Mouse (Mus musculus) left cerebral cortex, adult 18-20 months (tissue): ENCODE measurements around the gene Lrch4. TPM values are rescaled to one million over a fixed set of nuclear protein-coding genes. Genes with fewer than 3 reads are reported as not detected.

Source experiments
- DNase-seq, 2 experiments: peaks; one replicate each; pipeline ENCODE4 v3.0.0; 2021 to 2022; ENCODE audit warnings: low spot score in 2 of 2, mixed read lengths in 1 of 2
- long read RNA-seq, 2 experiments: library from polyadenylated mRNA; stranded (forward); transcript quantifications; one replicate each; pipeline ENCODE4 v2.0.0; 2021
- total RNA-seq, 2 experiments: library from RNA; stranded (reverse); gene quantifications; 2 replicates each; pipeline ENCODE4 v1.2.3; 2021

The Lrch4 gene
- total RNA-seq, result 10 to 100 TPM; 13.8 to 14.3 TPM
- long read RNA-seq, experiment 1, transcript Lrch4-201 (18 exons, 3,078 nt), result major isoform, 15 of 27 reads
- long read RNA-seq, experiment 1, partial matches to known transcripts, result 3 of 27 reads
- long read RNA-seq, experiment 1, other reads (novel, unspliced or antisense), result 6 of 27 reads
- long read RNA-seq, experiment 2, transcript Lrch4-201 (18 exons, 3,078 nt), result major isoform, 12 of 15 reads
- long read RNA-seq, experiment 2, partial matches to known transcripts, result 1 of 15 reads
- long read RNA-seq, experiment 2, other reads (novel, unspliced or antisense), result 0 of 15 reads

DNA sequence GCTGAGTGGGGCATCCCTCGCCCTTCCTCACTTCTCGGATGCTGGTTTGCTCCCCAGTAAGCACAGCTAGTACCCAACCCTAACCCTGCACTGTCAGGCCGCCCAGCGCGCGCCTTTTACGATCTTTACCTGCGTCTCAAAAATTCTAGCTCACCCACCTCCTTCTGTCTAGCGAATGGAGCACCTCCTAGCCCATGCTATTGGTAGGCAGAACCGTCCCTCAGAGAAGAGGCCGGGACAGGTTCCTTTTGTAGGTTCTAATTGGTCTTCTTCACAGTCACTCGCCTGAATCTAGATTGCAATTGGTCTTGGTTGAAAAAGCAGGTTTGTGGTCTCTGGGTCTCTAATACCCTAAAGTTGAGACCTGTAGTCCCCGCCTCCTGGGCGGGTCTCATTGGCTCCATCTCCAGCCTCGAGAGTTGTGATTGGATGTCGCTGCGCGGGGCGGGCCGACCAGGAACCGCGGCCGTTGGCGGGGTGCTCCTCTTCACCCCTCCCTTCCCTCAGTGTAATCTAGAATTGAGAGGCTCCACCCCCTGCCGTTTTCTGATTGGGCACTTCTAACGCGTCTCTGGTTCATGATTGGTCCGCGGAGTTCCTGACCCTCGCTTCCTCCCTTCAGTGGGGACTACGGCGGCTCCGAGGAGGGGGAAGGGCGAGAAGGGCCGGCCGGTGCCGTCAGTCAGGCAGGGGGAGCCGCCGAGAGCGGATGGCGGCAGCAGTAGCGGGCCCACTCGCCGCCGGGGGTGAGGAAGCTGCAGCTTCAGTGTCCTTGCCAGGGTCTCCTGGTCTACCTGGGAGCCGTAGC, at the start of gene Lrch4, which contains the start of the genes Fbxo24 and Gm20605:
Gene Lrch4, plus strand, starts transcription at position 624 of the 808 bp plus-strand sequence.
Gene Fbxo24, minus strand, starts transcription at position 505 of the 808 bp plus-strand sequence.
Gene Gm20605, plus strand, starts transcription at position 678 of the 808 bp plus-strand sequence.
- DNase-seq, result peak; percentile 99

DNA sequence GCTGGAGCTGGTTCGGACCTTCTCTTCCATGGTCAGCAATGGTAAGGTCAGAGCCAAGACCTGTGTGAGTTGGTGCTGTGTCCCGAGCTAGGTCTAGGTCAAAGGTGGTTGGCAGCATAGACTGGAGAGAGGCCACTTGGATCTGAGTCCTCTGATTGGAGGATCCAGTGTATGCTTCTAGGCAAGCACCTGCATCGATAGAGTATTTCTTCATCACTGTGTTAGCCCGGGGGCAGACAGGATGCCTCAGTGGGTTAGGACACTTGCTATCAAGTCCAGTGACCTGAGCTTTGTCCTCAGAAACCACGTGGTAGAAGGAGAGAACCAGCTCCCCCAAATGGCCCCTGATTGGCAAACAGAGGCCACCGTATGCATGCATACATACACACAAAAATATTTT, 48.7 kb upstream of the Lrch4 start:
- no peak for DNase-seq

DNA sequence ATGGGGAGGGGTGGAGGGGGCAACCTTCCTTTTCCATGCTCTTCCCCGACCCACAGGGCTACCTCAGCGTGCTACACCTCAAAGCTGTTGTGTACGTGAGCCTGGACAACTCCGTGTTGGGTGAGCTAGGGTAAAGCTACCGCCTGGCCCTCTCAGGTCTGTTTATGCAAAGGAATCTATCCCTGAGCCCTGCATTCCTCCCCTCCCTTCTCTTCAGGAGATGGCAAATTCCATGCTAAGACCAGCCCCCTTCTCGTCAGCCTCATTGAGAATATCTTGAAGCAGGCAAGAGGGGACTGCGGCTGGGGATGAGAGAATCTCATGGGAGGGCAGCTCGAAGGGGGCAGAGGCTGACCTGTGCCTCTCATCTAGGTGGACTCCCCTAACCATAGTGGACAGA, 46.2 kb upstream of the Lrch4 start:
- DNase-seq, result no peak

DNA sequence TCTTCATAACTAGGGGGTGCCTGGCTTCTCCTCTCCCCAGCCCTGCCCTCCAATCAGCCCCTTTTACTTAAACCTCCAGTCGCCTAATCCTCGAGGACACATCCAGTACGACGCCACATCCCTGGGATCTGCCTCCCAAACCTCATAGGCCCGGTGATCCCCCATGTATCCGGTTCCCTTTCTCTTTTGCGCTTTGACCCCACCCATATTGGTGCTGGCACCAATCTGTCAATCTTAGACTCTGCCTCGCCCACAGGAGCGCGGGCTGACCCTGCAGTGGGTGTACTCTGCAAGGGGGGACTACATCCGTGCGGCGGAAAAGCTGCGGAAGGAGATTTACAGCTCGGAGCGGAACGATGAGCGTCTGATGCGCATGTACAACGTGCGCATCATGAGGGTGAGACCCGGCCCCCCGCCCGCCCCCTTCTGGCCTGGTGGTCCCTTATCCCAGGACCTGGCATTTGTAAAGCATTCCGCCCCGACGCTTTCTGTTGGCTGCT, 45.2 kb upstream of the Lrch4 start:
- peak; percentile 19 to 25 for DNase-seq

DNA sequence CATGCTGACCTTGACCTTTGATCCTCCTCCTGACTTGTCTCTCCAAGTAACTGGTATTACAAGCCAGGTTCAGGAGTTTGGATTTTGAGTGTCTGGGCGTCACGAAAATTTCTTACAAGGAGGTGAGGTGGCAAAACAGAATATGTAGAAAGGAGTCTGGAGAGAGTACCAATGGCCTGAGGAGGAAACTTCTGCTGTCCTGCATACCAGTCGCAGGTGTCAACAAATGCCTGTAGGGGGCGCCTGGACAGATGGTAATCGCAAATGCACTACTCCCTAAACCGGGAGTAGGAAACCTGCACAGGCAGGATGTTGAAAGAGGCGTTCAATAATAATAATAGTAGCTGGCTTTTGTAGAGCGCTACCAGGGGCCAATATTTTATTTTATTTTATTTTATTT, 43.9 kb upstream of the Lrch4 start:
- peak; percentile 71 to 75 for DNase-seq

DNA sequence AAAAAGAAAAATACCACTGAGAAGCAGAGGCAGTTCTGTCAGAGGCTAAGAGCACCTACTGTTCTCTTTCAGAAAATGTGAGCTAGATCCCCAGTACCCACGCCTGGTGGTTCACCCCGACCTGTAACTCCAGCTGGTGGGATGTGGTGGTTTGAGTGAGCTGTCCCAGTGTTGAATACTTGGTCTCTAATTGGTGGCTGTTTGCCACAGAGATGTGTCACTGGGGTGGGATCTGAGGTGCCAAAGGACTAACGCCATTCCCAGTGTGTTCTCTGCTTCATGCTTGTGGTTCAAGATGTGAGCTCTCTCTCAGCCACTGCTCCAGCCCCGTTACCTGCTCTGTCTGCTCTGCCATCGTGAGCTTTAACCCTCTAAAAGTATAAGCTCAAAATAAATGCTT, 38.4 kb upstream of the Lrch4 start:
- no peak for DNase-seq

DNA sequence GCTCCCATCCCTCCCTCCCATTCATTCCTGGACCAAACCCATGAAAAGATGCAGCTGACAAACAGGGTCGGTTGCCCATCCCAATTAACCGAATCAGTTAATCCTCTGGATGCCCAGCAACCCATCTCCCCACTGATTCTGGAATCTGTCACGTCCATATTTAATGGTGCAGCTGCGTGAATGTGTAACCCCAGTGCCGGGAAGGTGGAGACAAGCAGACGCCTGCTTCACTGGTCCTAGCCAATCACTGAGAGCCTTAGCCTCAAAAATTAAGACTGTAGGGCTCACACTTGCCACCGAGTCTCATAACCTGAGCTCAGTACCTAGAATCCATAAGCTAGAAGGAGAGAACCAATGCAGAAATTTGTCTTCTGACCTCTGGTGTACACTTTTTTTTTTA, 33.0 kb upstream of the Lrch4 start:
- DNase-seq, result no peak

DNA sequence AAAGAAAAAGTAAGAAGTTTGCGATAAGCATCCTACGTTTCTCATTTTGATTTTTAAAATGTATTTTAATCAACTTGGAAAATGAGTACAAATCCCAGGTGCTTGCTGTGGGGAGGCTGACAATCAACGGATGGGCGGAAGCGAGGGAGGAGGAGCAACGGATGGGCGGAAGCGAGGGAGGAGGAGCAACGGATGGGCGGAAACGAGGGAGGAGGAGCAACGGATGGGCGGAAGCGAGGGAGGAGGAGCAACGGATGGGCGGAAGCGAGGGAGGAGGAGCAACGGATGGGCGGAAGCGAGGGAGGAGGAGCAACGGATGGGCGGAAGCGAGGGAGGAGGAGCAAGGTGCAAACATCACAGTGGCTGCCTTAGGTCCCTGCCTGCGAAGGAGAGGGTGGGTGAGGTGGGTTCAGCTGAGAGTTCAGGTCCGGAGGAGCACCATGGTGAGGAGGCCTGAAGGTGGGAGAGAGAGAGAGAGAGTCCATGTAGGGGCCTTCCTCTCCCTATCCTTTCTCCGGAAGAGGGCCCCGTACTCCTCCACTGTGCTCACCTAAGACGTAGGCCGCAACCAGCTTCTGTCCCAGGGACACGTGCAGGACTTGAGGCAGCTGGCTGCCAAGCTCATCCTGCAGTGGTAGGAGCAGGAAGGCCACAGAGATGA, 32.2 kb upstream of the Lrch4 start:
- no peak for DNase-seq

DNA sequence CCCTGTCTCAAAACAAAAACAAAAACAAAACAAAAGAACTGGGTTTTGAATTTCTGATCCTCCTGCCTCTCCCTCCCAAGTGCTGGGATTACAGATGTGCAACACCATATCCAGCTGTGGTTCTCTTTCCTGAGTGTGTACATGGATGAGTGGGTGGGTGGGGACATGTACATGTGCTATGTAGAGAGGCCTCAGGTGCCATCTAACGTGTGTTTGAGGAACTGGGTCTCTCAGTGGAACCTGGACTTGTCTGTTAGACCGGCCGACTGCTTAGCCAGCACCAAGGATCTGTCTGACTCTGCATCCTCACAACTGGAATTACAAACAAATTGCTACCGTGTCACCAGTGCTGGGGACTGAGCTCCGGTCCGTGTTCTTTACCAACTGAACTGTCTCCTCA, 31.3 kb upstream of the Lrch4 start:
- no peak for DNase-seq

DNA sequence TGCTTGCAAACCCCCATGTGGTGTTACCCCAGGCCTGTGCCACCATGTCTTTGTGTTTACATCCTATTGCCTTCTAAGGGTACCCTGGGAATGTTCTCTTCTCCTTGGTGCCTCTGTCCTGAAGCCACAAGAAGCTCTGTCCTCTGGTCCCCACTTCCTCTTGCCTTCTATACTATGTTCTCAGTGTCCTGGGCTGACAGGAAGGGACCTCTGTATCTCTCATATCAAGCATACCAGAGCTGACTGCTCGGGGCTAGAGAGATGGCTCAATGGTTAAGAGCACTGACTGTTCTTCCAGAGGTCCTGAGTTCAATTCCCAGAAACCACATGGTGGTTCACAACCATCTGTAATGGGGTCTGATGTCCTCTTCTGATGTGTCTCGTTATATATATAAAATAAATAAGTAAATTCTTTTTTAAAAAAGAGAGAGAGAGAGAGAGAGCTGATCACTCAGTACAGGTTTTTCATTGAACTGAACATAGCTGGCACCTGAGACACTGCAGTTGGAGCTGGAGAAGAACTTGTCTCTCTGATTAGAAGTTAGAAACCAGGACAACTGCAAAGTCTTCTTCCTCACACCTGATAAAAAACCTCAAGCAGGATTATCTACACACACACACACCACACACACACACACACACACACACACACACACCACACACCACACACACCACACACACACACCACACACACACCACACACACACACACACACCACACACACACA, 30.7 kb upstream of the Lrch4 start:
- no peak for DNase-seq

DNA sequence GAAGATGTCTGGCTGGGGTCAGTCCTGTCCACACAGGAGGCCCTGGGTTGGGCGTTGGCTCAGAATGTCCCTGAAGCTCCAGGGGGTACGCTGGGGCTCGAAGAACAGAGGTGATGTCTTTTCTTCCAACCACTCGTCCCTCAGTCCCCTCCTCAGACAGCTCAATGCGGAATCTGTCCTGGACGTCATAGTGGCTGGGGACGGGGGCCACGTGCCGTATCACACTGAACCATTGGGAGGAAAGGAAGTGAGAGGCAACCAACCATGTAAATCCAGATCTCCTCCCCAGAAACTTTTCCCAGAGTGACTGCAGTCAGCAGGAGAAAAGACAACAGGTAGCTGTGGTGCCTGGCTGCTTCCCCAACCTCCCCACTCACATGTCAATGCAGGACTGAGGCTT, 29.3 kb upstream of the Lrch4 start:
- DNase-seq, result no peak

DNA sequence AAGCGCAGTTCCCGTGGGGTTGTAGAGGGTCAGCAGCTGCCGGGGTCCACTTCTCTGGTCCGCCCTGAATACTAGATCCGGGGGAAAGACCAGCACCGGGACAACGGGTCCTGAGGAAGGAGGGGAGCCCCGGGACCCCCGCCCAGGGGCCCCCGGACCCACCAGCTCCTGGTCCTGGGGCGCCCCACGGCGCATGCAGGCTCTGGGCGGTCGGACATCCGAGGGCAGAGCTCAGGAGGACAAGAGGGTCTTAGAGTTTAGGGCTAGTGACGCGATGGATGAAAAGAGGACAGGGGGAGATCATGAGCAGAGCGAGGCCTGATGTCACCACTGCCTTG, 28.7 kb upstream of the Lrch4 start:
- no peak for DNase-seq

DNA sequence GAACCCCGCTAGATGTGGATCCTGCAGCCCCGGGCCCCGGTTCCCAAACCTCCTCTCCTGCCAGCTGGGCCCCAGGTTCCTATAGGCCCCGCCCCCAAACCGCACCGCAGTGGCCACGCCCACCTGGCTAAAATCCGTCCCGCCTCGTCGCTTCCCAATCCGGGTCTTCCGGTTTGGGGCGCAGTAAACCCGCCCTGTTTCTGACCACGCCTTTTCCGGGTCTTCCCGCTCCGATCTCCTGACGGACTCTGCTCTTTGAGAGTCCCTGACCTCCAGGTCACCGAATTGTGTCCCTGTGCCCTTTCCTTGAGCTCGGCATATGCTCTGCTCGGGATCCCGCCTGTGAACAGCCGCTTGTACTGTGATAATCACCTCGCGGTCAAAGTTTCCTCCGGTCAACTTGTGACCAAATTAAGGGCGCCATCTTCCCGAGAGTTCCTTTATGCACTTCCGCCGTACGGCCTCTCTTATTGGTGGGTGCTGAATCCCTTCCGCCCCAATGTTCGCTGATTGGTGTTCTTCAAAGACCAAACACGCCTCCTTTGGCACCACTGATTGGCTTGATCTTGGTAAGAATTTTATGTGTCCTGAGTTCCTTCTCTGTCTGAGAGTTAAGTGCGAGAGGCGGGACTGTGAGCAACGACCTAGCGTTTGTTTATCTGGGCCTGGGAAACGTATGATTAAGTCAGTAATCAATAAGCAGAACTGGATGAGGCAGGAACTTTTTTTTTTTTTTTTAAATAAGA, 28.1 kb upstream of the Lrch4 start, which contains the start of gene Mospd3:
Gene Mospd3, minus strand, starts transcription at position 440 of the 746 bp plus-strand sequence.
- peak; percentile 94 to 95 for DNase-seq

DNA sequence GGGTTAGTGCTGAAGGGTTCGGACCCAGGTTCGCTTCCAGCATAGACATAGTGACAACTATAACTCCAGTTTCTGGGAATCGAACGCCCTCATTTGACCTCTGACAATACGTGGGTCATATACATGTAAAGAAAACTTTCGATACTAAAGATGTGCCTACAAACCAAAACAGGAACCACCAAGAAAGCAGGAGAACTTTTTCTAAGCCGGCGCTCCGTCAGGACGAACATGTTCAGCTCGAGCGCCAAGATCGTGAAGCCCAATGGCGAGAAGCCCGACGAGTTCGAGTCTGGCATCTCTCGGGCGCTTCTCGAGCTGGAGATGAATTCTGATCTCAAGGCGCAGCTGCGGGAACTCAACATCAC, 27.6 kb upstream of the Lrch4 start:
- DNase-seq, result no peak

DNA sequence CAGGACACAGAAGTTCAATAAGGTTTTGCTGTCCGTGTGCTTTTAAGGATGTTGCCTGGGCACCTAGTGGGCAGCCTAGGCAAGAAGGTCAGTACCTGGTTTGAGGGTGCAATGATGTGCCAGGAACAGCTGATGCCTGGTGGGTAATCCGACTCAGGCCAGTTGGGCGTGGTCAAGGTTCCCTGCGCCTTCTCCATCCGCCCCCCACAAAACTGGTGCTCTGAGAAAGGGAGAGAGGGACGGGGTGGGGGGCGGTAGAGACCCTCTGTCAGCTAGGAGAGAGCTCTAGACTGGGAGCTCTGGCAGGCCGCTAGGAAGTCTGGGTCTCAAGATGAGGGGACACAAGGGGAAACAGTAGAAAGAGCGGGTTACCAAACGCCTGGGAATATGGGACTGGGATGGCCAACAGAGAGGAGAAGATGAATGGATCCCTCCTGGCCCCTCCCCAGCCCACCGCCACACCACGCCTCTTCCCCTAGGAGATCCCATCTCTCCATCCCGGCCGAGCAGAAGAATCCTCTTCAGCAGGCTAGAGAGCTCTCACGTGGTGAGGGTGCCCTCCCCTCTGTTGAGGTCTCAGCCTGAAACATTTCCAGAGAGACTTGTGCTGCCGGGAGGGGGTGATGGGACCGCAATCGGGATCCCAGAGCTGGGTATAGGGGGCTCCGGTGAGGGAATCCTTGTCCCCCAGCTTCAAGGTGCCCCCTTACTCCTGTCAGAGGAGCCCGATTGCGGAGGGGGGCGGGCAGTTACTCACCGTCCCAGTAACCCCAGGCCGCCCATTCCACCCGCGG, 20.9 kb upstream of the Lrch4 start:
- DNase-seq, result no peak

DNA sequence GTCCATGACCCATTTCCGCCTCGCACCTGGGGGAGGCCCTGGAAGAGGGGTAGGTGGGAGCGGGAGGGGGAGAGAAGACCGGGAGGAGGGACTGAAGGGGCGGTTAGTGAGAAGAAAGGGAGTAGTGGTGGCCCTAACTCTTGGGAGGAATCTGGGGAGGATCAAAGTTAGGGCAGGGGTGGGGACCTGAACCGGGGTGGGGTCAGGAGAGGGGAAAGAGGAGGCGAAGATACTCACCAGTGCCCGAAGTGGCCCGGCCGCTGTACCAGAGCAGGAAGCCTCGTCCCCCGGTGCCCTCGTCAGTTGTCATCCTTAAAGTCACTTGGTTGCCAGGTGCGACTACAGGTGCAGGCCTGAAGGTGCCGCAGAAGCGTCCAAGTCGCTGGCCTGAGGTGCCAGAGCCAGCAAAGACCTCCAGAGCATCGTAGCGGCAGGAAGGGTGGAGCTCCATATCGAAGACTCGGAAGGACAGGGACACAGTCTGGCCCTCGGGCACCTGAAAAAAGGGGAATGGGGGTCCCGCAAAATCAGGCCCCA, 20.2 kb upstream of the Lrch4 start:
- no peak for DNase-seq

DNA sequence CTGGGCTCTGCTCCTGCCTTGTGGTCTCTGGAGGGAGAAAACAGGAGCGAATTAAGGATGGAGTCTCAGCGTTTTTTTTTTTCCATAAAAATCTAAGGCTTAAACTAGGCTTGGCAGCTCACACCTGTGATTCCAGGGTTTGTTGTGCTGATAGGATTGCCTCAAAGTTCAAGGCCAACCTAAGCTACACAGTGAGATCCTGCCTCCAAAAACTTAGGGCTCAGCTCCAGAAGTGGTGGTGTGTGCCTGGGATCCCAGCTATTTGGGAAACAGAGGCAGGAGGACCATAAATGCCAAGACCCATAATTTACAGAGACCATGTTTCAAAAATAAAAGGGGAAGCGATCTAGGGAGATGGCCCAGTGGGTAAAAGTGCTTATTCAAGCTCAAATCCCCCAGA, 19.6 kb upstream of the Lrch4 start:
- DNase-seq, result no peak

DNA sequence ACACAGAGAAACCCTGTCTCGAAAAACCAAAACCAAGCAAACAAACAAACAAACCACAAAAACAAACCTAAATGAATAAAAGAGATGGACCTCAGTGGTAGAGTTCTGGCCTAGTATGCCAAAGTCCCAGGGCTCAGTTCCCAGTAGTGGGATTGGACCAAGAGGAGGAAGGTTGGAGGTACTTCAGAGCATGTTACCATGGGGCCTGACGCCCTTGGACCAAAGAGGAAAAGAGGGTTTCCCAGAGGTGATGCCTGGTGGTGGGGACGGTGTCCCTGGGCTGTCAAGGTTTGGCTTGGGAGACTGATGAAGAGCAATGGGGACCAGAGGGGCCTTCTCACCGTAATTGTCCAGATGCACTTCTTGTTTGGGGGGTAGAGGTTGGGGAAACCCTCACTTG, 18.9 kb upstream of the Lrch4 start:
- no peak for DNase-seq

DNA sequence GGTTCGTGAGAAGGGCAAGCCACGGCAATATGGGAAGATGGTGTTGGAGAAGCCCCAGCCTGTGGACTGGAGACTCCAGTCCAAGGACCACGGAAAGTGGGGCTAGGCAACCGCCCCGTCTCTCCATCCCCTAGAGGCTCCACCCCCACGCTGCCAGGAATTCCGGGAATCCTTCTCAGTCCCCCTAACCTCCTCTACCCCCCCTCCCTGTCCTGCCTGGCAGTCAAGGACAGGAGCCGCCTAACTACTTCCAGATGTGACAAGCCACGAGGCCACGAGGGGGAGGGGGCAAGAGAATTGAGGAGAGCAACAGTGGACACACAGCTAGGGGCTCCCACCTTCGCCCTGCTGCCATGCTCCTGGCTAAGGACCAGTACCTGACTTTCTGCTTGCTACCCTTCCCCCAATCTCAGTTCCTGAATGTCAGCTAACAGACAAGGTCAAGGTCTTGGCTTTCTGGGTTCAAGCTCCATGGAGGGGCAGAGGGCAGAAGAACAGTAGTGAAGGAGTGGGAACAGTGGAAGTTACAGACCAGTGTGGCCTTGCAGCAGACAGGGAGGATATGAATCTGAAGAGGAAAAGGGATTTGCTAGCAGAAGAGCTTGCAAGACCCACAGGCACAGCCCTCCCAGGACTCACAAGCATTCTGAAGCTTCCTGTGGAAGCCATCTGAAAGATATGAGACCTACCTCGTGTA, 18.2 kb upstream of the Lrch4 start:
- no peak for DNase-seq
